Mouse (Mus musculus): Measurements from ENCODE around the gene Sh3bp5. TPM values are rescaled to one million over a fixed set of nuclear protein-coding genes. Genes with fewer than 3 reads are reported as not detected.

The Sh3bp5 gene
- total RNA-seq, 2 experiments from 2014 or later = 158 to 165 TPM

DNA sequence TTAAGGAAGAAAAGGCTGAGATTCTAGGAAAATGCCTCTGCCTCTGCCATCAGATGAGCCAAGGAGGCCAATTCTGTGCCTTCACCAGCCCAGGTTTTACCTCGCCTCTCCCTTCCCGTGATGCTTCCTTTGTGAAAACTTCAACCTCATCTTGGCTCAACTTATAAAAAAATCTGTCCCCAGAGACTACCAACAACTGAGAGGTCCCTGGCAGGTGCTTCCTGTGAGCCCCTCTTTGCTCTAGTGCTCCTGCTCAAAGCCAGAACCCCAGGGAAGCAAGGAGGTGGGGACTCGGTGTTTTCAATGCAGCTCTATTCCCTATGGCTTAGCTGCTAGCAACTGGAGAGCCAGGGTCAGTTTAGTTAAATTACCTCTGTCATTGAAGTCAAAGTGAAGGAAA is 122.7 kb downstream of the Sh3bp5 start:
- DNase-seq (ENCODE audit: low spot score in 2 of 2) = no peak

Other genes starting within 250 kb of the Sh3bp5 start
- gene Tnnc1, start 227.8 kb downstream of the Sh3bp5 start, total RNA-seq (2021) = 1 to 10 TPM; 2.0 to 3.5 TPM
- 100 to 1,000 TPM; 434 to 437 TPM for gene Nisch, start 219.1 kb downstream of the Sh3bp5 start, total RNA-seq (2021)
- 1 to 10 TPM; 5.2 to 5.7 TPM for gene Sema3g, start 218.2 kb downstream of the Sh3bp5 start, total RNA-seq (2021)
- 1 to 10 TPM; 3.7 to 3.8 TPM for gene Phf7, start 184.8 kb downstream of the Sh3bp5 start, total RNA-seq (2021)
- gene Bap1, start 184.6 kb downstream of the Sh3bp5 start, total RNA-seq (2021) = 100 to 1,000 TPM; 137 to 140 TPM
- 1 to 10 TPM; 3.7 to 4.9 TPM for gene Dnah1, start 112.2 kb downstream of the Sh3bp5 start, total RNA-seq (2021)
- 10 to 100 TPM; 37.6 to 41.5 TPM for gene Capn7, start 99.4 kb downstream of the Sh3bp5 start, total RNA-seq (2021)
- gene Eaf1, start 58.3 kb upstream of the Sh3bp5 start, total RNA-seq (2021) = 10 to 100 TPM; 19.1 to 20.3 TPM
- gene Mettl6, start 59.0 kb upstream of the Sh3bp5 start, total RNA-seq (2021) = 10 to 100 TPM; 28.3 to 29.6 TPM
- under 1 TPM; 0.18 to 0.47 TPM for gene Colq, start 155.3 kb upstream of the Sh3bp5 start, total RNA-seq (2021)
- gene Gm49387, start 204.8 kb upstream of the Sh3bp5 start, total RNA-seq (2021) = not detected
- gene Btd, start 204.9 kb upstream of the Sh3bp5 start, total RNA-seq (2021) = 10 to 100 TPM; 10.3 TPM
- gene Hacl1, start 205.2 kb upstream of the Sh3bp5 start, total RNA-seq (2021) = 1 to 10 TPM; 5.8 to 9.2 TPM

All from layer of hippocampus, adult 18-20 months (tissue).